Mouse (Mus musculus) midbrain, postnatal 0 days (tissue): ENCODE measurements at regions not wholly inside any gene's neighbourhood (a gene's known extent, or its start where the extent isn't known, plus 50 kb on each side); places are given as distances from the start of the nearest gene placed in this dataset.

ENCODE experiments used
- ATAC-seq: fragments of 200-750 bp; cut with Nextera tagmentation; 2 replicates; pipeline ENCODE4 v1.8.0; 2017; ENCODE audit warnings: moderate number of reproducible peaks, mild to moderate bottlenecking, moderate TSS enrichment, moderate library complexity; ENCODE audit not compliant: low FRiP score
- DNase-seq: peaks from one replicate; pipeline ENCODE4 v3.0.0-alpha.2; 2015; ENCODE audit warnings: low spot score
- H3K27ac ChIP-seq: fragments of 300-500 bp; sonication (generic); 2 replicates; pipeline ENCODE4 v1.5.1; 2014; ENCODE audit warnings: low read depth, mild to moderate bottlenecking, low read length, mixed read lengths
- H3K27me3 ChIP-seq: fragments of 300-500 bp; sonication (generic); 2 replicates; pipeline ENCODE4 v1.6.1; 2014; ENCODE audit warnings: low read length, control low read depth, mixed read lengths; ENCODE audit not compliant: insufficient read depth
- H3K36me3 ChIP-seq: fragments of 300-500 bp; sonication (generic); 2 replicates; pipeline ENCODE4 v1.6.1; 2014; ENCODE audit warnings: low read length, control low read depth, mixed read lengths; ENCODE audit not compliant: insufficient read depth
- H3K4me1 ChIP-seq: fragments of 300-500 bp; sonication (generic); 2 replicates; pipeline ENCODE4 v1.6.1; 2014; ENCODE audit warnings: mild to moderate bottlenecking, control low read depth, antibody characterized with exemption, low read length, mixed read lengths; ENCODE audit not compliant: insufficient read depth
- H3K4me2 ChIP-seq: fragments of 300-500 bp; sonication (generic); 2 replicates; pipeline ENCODE4 v1.6.1; 2014; ENCODE audit warnings: low read depth, mild to moderate bottlenecking, low read length, mixed read lengths; ENCODE audit not compliant: poor library complexity, severe bottlenecking
- H3K4me3 ChIP-seq: fragments of 300-500 bp; sonication (generic); 2 replicates; pipeline ENCODE4 v1.5.1; 2014; ENCODE audit warnings: low read depth, mild to moderate bottlenecking, low read length, moderate library complexity
- H3K9ac ChIP-seq: fragments of 300-500 bp; sonication (generic); replicated peaks from 2 replicates; pipeline ENCODE4 v1.6.1; 2014; ENCODE audit warnings: mild to moderate bottlenecking, low read length, moderate library complexity, mixed read lengths; ENCODE audit not compliant: poor library complexity, severe bottlenecking
- H3K9me3 ChIP-seq: fragments of 300-500 bp; sonication (generic); 2 replicates; pipeline ENCODE4 v1.6.1; 2016; ENCODE audit warnings: low read length, control low read depth
- CTCF ChIP-seq: IDR thresholded peaks from 2 replicates; pipeline ENCODE4 v1.5.1; 2016; ENCODE audit warnings: antibody characterized with exemption, mild to moderate bottlenecking
- WGBS: fragments of 180-500 bp; shearing (Covaris S2); extraction: QIAGEN DNeasy Blood & Tissue Kit; methylation state at CpG from one replicate; pipeline ENCODE4 v1.1.7; 2014; 5-methylcytosine and 5-hydroxymethylcytosine counted together

DNA sequence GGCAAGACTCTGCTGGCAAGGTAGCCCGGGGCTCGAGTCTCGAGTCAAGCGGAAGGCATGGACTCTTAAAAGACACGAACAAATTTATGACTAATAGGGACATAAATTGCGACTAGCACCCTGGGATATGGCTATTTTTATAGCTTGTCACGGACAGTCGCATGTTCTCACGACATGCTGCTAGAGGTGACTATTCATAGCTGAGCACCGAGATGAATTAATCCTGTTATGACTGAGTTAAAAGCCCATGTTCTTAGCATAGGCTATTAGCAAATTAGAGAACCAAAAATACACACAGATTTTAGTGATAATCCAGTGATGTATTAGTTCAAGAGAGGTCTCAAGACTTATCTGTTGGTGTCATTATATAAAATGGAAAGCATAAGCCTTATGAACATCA is 539.2 kb downstream of the Gm19410 start:
- Histone ChIP-seq H3K4me1 (no peaks in the 10 kb centered on the region; the same call in 1 of the 2 replicates), H3K9ac (no peak overlapping the region), H3K36me3 (no peaks in the 10 kb centered on the region), H3K27me3 (no peaks in the 10 kb centered on the region), H3K27ac (no peak overlapping the region), H3K9me3 (no peaks in the 10 kb centered on the region), H3K4me2 (no peak overlapping the region), H3K4me3 (no peak overlapping the region)
- WGBS = 64% methylated on average over 10 of the region's 10 CpGs
- DNase-seq (no peak), ATAC-seq (no peak)
- no peak for TF ChIP-seq CTCF

DNA sequence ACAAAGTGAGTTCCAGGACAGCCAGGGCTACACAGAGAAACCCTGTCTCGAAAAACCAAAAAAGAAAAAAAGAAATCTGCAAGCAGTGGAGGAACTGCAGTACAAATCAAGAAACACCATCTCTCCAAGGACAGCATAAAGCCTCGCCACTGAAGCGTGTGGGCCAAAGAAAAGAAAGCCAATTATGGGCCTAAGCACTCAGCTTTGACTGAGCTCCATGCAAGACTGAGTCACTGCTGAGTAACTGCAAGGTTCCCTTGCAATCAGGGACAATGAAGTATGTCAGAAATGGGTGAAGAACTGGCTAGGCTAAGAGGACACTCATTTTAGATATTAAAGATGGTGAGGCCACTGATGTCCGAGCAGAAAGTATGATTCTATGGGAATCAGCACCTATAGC is 540.7 kb downstream of the Gm19410 start:
- no peak overlapping the region for H3K9ac ChIP-seq
- ATAC-seq (no peak), DNase-seq (no peak)
- no peak for TF ChIP-seq CTCF
- no peaks in the 10 kb centered on the region; the same call in 1 of the 2 replicates for H3K4me1 ChIP-seq
- WGBS = 87% methylated on average over 4 of the region's 4 CpGs
- H3K36me3 ChIP-seq = no peaks in the 10 kb centered on the region
- no peak overlapping the region for H3K4me3 ChIP-seq
- no peaks in the 10 kb centered on the region for H3K27me3 ChIP-seq
- H3K9me3 ChIP-seq = no peaks in the 10 kb centered on the region
- no peak overlapping the region for H3K27ac ChIP-seq
- H3K4me2 ChIP-seq = no peak overlapping the region

DNA sequence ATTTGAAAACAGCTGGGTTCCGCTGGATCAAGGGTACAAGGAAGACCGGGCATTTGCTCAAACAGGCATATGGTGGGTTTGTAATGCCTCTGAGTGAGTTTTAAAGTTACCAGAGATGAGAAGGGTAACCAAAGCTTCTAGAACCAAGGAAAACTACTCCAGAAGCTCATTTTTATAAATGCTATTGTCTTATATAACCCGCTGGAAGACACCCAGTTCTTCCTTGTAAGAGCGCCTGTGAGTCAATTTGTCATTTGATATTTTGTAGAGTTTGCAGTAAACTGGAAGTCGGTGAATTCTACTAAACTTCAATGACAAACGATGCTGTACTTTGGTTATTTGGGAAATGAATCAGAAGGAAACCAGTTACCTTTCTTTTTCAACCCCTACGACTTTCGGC is 541.9 kb downstream of the Gm19410 start:
- 87% methylated on average over 8 of the region's 8 CpGs for WGBS
- Histone ChIP-seq H3K27me3 (no peaks in the 10 kb centered on the region), H3K4me1 (no peaks in the 10 kb centered on the region; the same call in 1 of the 2 replicates), H3K4me2 (no peak overlapping the region), H3K9ac (no peak overlapping the region), H3K9me3 (no peaks in the 10 kb centered on the region), H3K27ac (no peak overlapping the region), H3K4me3 (no peak overlapping the region), H3K36me3 (no peaks in the 10 kb centered on the region)
- DNase-seq = no peak
- TF ChIP-seq CTCF = no peak
- ATAC-seq = no peak

DNA sequence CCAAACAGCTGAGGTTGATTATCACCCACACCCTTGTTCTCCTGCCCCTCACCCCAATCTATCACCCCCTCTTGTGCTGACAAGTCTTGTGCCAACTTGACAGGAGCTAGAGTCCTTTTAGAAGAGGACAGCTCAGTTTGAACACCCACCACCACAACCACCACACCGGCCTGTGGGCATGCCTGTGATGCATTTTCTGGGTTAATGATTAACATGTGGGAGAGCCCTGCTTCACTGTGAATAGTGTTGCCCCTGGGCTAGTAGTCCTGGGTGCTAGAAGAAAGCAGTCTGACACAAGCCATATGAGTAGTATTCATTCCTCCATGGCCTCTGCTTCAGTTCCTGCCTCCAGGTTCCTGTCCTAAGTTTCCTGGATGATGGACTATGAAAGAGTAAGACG is 542.5 kb downstream of the Gm19410 start:
- H3K36me3 ChIP-seq = no peaks in the 10 kb centered on the region
- ATAC-seq (no peak), DNase-seq (no peak)
- TF ChIP-seq CTCF = no peak
- H3K9me3 ChIP-seq = no peaks in the 10 kb centered on the region
- H3K4me2 ChIP-seq = no peak overlapping the region
- no peaks in the 10 kb centered on the region for H3K27me3 ChIP-seq
- H3K9ac ChIP-seq = no peak overlapping the region
- H3K4me1 ChIP-seq = no peaks in the 10 kb centered on the region; the same call in 1 of the 2 replicates
- H3K4me3 ChIP-seq = no peak overlapping the region
- H3K27ac ChIP-seq = no peak overlapping the region
- WGBS = 89% methylated on average over 2 of the region's 2 CpGs

DNA sequence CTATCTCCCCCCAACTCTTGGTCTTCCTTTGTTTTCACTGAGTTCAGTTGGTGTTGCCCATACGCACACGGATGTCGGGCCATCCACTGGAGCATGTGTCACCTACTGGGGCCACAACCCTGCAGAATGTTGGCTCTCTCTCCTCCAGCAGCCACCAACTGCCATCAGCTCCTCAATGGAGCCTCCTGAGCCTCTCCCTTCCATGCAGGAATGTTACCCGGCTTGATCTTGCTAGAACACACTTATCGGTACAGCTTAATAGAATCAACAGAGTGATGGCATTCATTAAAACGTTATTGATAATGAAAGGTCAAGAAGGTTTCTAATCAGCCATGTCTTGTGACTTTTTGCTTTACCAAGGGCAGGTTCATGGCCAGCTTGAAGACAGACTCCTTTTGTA is 543.7 kb downstream of the Gm19410 start:
- no peak for DNase-seq
- no peak overlapping the region for H3K9ac ChIP-seq
- no peak for TF ChIP-seq CTCF
- no peaks in the 10 kb centered on the region for H3K27me3 ChIP-seq
- H3K36me3 ChIP-seq = no peaks in the 10 kb centered on the region
- H3K9me3 ChIP-seq = no peaks in the 10 kb centered on the region
- H3K27ac ChIP-seq = no peak overlapping the region
- no peak overlapping the region for H3K4me3 ChIP-seq
- H3K4me1 ChIP-seq = no peaks in the 10 kb centered on the region; the same call in 1 of the 2 replicates
- no peak for ATAC-seq
- WGBS = 94% methylated on average over 6 of the region's 6 CpGs
- no peak overlapping the region for H3K4me2 ChIP-seq

DNA sequence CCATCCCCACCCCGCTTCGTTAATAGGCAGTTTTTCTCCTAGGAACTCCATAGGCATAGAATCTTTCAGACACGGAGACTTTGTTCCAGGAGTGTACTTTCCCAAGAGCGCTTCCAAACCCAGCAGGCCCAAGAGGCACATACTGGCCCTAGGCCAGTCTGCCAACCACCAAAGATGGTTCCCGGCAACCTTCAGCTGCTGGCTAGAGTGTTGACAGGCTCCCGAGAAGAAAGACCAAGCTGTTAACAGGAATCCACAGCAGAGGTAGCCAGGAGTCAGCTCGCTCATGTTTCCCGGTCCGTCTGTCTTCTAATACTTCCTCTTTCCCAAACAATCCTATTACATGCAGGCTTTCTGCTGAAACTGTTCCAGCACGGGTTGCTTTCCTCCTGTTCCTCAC is 544.4 kb downstream of the Gm19410 start:
- DNase-seq = peak; percentile 76
- 74% methylated on average over 10 of the region's 10 CpGs for WGBS

More for the DNA sequence above, 544.4 kb downstream of the Gm19410 start:
- no peak overlapping the region for H3K27ac ChIP-seq
- no peak overlapping the region for H3K4me2 ChIP-seq
- no peak for TF ChIP-seq CTCF
- H3K9me3 ChIP-seq = no peaks in the 10 kb centered on the region
- no peaks in the 10 kb centered on the region; the same call in 1 of the 2 replicates for H3K4me1 ChIP-seq
- H3K4me3 ChIP-seq = no peak overlapping the region
- no peak overlapping the region for H3K9ac ChIP-seq
- H3K27me3 ChIP-seq = no peaks in the 10 kb centered on the region
- H3K36me3 ChIP-seq = no peaks in the 10 kb centered on the region
- ATAC-seq = no peak; the same call in 1 of the 2 replicates
